Mouse (Mus musculus): ENCODE results near the gene Trip10.

GRCm38 (mm10) chr17:57275111-57275996 is 26.1 kb downstream of the Trip10 start:
- TF ChIP-seq POLR2A (IDR thresholded peaks at IDR 0.05; ENCODE audit: low read depth, low read length) (peak; percentile 41), CTCF (conservative IDR thresholded peaks at IDR 0.05; ENCODE audit: insufficient read depth, insufficient read length, low read depth, low read length) (no peak)

Data from kidney, adult 2 months (tissue).